Mouse (Mus musculus) Patski (cell line): ENCODE results near the gene Asic2. TPM values are rescaled to one million over a fixed set of nuclear protein-coding genes. Genes with fewer than 3 reads are reported as not detected.

Experiments
- ATAC-seq: fragments of 100-300 bp; one replicate; pipeline ENCODE4 v1.8.0; 2021
- CTCF ChIA-PET: fragments of 350-600 bp; sonication (Branson Sonifier 250); formaldehyde crosslinking; loops from one replicate; lab custom pipeline; 2022; ENCODE audit warnings: inconsistent platforms; lab: Charles Lee
- POLR2A ChIA-PET: fragments of 350-600 bp; sonication (Branson Sonifier 250); formaldehyde crosslinking; loops from one replicate; lab custom pipeline; 2022; ENCODE audit warnings: antibody characterized with exemption, inconsistent platforms; lab: Charles Lee
- DNase-seq: peaks from one replicate; pipeline ENCODE4 v3.0.0-alpha.2; 2011; ENCODE audit warnings: low read depth, low spot score
- H3K27me3 ChIP-seq: fragments of 371-371 bp; one replicate; pipeline ENCODE4 v1.5.1; 2021
- CTCF ChIP-seq: fragments of 100-300 bp; IDR thresholded peaks from one replicate; pipeline ENCODE4 v1.5.1; 2021
- in situ Hi-C: fragments of 300-500 bp; cut with MboI; formaldehyde crosslinking; loops from 3 replicates; pipeline ENCODE4 v1.11.1; 2018; ENCODE audit warnings: low pct_unique_long_range_greater_than_20kb, mixed read lengths
- polyA plus RNA-seq: library from polyadenylated mRNA; unstranded; gene quantifications from one replicate; pipeline ENCODE4 v1.2.3, GENCODE M21; 2021

The Asic2 gene
- polyA plus RNA-seq, 1 experiment from 2014 or later, result 0.04 TPM

DNA sequence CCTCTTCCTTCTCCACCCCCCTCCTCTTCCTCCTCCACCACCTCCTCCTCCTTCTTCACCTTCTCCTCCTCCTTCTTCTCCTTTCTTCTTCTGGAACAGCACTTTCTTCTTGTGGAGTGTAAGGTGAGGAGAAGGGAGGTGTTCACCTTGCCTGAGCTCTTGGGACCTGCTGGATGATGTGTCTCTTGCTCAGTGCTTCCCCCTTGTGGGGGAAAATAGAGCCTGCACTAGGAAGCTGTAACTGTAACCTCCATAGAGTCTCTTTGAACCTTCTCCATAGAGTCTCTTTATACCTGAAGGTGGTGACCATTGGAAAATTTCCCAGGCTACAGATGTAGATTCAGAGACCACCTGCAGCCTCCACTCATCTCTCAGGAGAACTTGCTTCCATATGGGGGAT lies 1050.6 kb downstream of the Asic2 start:
- POLR2A ChIA-PET, result no interaction called here
- H3K27me3 ChIP-seq, result no peaks in the 10 kb centered on the region
- DNase-seq, result no peak

DNA sequence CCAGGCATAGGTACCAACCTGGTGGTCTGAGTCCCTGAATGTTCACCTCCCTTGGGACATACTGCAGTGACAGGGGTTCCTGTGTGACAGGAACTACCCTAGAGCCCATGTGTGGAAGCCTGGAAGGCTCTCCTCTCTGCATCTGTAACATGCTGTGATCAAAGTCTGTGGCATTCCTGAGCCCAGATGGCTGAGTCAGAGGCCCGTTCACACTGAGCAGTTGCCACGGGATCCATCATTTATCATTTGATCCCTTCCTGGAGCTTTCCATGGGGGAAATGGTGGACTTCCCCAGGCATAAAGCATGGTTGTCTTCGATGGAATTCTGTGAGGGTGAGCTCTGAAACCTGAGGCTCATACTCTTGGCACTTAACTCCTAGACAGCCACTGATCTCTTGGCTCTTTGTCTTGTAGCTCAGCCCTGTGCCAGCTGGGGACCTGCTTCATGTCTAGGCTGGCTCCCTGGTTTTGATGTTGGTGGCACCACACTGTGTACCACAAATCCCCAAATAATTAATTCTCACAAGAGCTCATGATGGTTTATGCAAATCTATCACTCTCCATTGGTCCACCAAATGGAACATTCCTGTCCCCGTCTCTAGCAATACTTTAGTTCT lies 1054.7 kb downstream of the Asic2 start:
- no peak for TF ChIP-seq CTCF
- CTCF ChIA-PET, result interaction anchor here (0.9 kb wide), 1 partner anchor 20 kb away, joined by 3 read pairs; no protein-coding TSS in a partner anchor
- POLR2A ChIA-PET, result interaction anchor here (0.8 kb wide), 1 partner anchor 221 kb away, joined by 3 read pairs; no protein-coding TSS in a partner anchor
- ATAC-seq (peak; percentile 79), DNase-seq (no peak)
- no peaks in the 10 kb centered on the region for H3K27me3 ChIP-seq
- in situ Hi-C loops, result no loop called here

More for the DNA sequence above, 1050.6 kb downstream of the Asic2 start:
- TF ChIP-seq CTCF, result peak; percentile 49
- in situ Hi-C loops, result no loop called here
- CTCF ChIA-PET, result interaction anchor here (1.1 to 1.3 kb wide), 4 partner anchors 10 to 62 kb away, joined by 3 read pairs; no protein-coding TSS in a partner anchor
- no peak for ATAC-seq

DNA sequence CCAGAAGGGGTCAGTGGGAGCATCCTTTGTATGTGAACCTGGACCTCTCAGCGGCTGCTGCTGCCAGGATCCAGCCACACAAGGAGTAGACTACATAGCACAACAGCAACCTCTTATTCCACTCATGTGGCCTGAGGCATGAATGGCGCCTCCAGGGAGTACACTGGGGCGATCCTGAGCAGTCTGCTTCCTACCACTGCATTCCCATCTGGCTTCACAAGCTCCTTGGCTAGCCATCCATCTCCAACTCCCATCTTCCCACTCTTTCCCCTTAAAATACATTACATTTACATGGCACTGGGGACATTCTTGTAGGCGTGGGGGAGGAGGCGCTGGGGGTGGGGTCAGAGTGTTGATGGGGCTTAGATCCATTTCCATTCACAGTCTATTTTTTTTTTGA lies 1055.5 kb downstream of the Asic2 start:
- DNase-seq, result no peak
- in situ Hi-C loops, result no loop called here
- ChIA-PET CTCF (interaction anchor here (0.9 kb wide), 1 partner anchor 20 kb away, joined by 3 read pairs; no protein-coding TSS in a partner anchor), POLR2A (interaction anchor here (0.5 kb wide), 1 partner anchor 293 kb away, joined by 3 read pairs; no protein-coding TSS in a partner anchor)
- TF ChIP-seq CTCF, result no peak
- H3K27me3 ChIP-seq, result no peaks in the 10 kb centered on the region
- no peak for ATAC-seq

DNA sequence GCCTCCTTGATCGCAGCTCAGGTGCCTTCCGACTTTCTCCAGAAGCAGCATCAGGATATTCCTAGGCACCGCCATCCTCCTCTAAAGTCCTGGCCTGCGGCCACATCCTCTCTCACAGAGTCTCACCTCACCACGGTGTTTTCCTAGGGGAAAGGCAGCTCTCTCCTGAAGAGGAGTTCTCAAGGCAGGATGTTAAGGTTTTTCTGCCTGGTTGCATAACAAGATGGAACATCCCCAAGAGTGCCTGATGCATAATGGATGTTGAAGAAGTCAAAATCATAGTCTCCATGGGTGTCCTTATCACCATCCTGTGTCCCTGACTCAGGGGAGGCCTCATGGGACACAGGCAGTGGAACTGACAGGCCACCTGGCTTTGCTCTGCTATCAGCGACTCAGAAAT lies 1060.4 kb downstream of the Asic2 start:
- CTCF ChIA-PET, result interaction anchor here (0.8 to 2.1 kb wide), 9 partner anchors 11 to 99 kb away, joined by 3 to 8 read pairs (median 3); no protein-coding TSS in a partner anchor

DNA sequence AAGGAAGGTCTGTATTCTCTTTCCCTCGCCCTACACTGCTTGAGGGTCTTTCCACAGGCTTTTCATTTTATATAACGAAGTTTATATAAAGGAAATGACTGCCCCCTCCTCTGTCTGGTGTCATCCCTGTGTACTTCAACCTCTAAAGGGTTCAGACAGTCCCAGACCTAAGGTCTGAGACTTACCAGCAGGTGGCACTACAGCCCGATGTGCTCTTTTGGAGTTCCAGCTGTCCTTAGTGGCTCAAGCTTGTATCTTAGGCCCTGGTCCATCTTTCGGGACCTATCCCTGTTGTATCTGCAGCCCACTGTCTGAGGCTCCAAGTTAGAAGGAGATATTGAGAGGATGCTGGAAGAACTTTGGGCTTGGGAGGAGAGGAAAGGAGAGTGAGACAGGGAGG lies 1061.8 kb downstream of the Asic2 start:
- peak; percentile 82 for TF ChIP-seq CTCF
- ATAC-seq, result no peak
- no peak for DNase-seq
- ChIA-PET POLR2A (interaction anchor here (1.1 kb wide), 1 partner anchor 10 kb away, joined by 4 read pairs; no protein-coding TSS in a partner anchor), CTCF (interaction anchor here (0.6 to 2.1 kb wide), 12 partner anchors 9 to 628 kb away, joined by 3 to 8 read pairs (median 4); no protein-coding TSS in a partner anchor)
- no peaks in the 10 kb centered on the region for H3K27me3 ChIP-seq
- in situ Hi-C loops, result no loop called here

More for the DNA sequence above, 1060.4 kb downstream of the Asic2 start:
- no peak for ATAC-seq
- H3K27me3 ChIP-seq, result no peaks in the 10 kb centered on the region
- TF ChIP-seq CTCF, result no peak
- in situ Hi-C loops, result no loop called here
- POLR2A ChIA-PET, result interaction anchor here (0.6 kb wide), 1 partner anchor 65 kb away, joined by 3 read pairs; no protein-coding TSS in a partner anchor
- no peak for DNase-seq

DNA sequence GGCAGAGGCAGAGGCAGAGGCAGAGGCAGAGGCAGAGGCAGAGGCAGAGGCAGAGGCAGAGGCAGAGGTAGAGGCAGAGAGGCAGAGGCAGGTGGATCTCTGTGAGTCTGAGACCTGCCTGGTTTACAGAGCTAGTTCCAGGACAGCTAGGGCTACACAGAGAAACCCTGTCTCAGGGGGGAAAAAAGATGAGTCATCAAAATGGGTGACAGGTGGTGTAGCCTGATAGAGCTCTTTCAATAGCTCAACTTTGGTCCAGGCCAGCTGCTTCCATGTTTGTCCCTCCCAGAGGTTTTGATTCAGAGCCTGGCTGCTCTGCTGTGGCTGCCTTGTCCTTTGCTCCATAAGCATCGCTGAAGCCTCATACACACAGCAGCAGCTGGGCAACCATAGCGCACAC lies 1063.7 kb downstream of the Asic2 start:
- in situ Hi-C loops, result no loop called here
- no peaks in the 10 kb centered on the region for H3K27me3 ChIP-seq
- ChIA-PET POLR2A (no interaction called here), CTCF (no interaction called here)
- no peak for TF ChIP-seq CTCF
- ATAC-seq (no peak), DNase-seq (no peak)

- in situ Hi-C loops, result no loop called here
Measured at GRCm38 (mm10) chr11:80903426-80903825, 1064.8 kb downstream of the Asic2 start.

DNA sequence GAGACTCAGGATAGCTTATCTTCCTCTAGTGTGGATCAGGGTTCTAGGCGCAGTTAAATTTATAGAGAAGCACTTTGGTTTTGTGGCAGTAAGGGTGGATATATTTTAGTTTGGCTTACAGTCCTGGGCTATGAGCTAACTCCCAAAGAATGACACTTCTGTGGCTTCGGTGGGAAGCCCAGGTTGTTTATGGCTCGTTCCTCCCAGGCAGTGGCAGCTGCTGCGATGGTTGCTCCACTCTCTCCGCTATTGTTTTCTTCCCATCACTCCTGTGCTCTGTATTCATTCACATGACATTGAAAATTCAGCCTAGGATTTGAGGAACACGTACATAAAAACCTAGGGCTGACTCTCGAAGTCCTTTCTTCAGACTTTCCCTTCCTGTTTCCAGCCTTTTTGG lies 1065.6 kb downstream of the Asic2 start:
- POLR2A ChIA-PET, result no interaction called here
- DNase-seq, result no peak
- no peak for TF ChIP-seq CTCF
- in situ Hi-C loops, result no loop called here
- no peaks in the 10 kb centered on the region for H3K27me3 ChIP-seq
- peak; percentile 84 for ATAC-seq
- CTCF ChIA-PET, result interaction anchor here (1.6 kb wide), 1 partner anchor 30 kb away, joined by 4 read pairs; no protein-coding TSS in a partner anchor

More at GRCm38 (mm10) chr11:80903426-80903825, 1064.8 kb downstream of the Asic2 start:
- ChIA-PET CTCF (interaction anchor here (1.6 kb wide), 1 partner anchor 31 kb away, joined by 4 read pairs; no protein-coding TSS in a partner anchor), POLR2A (no interaction called here)
- no peak for TF ChIP-seq CTCF
- ATAC-seq (no peak), DNase-seq (no peak)
- no peaks in the 10 kb centered on the region for H3K27me3 ChIP-seq

GRCm38 (mm10) chr11:80900555-80900954 lies 1067.7 kb downstream of the Asic2 start:
- CTCF ChIA-PET, result interaction anchor here (1.5 kb wide), 1 partner anchor 12 kb away, joined by 3 read pairs; no protein-coding TSS in a partner anchor

DNA sequence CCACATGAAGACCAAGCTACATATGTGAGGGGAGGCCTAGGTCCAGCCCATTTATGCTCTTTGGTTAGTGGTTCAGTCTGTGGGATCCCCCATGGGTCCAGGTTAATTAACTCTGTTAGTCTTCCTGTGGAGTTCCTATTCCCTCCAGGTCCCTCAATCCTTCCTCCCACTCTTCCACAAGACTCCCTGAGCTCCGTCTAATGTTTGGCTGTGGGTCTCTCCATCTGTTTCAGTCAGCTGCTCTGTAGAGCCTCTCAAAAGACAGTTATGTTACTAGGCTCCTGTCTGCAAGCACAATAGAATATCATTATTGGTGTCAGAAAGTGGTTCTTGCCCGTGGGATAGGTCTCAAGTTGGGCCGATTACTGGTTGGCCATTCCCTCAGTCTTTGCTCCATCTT lies 1072.4 kb downstream of the Asic2 start:
- no peaks in the 10 kb centered on the region for H3K27me3 ChIP-seq
- TF ChIP-seq CTCF, result no peak
- DNase-seq (no peak), ATAC-seq (no peak)
- ChIA-PET POLR2A (no interaction called here), CTCF (interaction anchor here (0.8 to 1.1 kb wide), 2 partner anchors 9 to 11 kb away, joined by 3 read pairs; no protein-coding TSS in a partner anchor)
- in situ Hi-C loops, result no loop called here

More at GRCm38 (mm10) chr11:80900555-80900954, 1067.7 kb downstream of the Asic2 start:
- H3K27me3 ChIP-seq, result no peaks in the 10 kb centered on the region
- in situ Hi-C loops, result no loop called here
- POLR2A ChIA-PET, result no interaction called here
- TF ChIP-seq CTCF, result no peak
- DNase-seq (no peak), ATAC-seq (no peak)
